Mouse (Mus musculus) cerebellum, postnatal 36 days (tissue): Measurements from ENCODE around the gene Gfod2.

Experiments used
- DNase-seq, 2 experiments: peaks; one replicate each; pipeline ENCODE4 v3.0.0; 2021 to 2022; ENCODE audit warnings: mixed read lengths in 2 of 2

Gfod2 gene

GRCm38 (mm10) chr8:105758277-105759108 is at the start of gene Gfod2:
Gene Gfod2, minus strand, starts transcription at chr8:105758664.
- peak; percentile 96 to 98 for DNase-seq

DNA sequence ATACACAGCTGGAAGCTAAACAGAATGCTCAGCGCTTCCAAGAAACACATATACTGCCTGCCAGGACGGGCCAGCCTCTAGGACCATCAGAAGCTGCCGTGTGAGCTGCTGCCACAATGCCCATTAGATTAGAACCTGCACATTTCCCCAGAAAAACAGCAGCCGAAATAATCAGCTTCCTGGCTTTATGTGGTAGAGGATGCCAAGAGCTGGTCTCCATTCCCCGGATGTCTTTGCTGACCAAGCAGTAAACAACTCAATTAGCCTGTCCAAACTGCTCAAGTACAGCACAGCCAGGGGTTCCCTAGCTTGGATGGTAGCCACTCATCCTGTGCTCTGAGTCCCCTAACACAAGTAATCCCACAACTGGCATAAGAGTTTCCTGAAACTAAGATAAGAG is 49.3 kb upstream of the Gfod2 start:
- no peak for DNase-seq

DNA sequence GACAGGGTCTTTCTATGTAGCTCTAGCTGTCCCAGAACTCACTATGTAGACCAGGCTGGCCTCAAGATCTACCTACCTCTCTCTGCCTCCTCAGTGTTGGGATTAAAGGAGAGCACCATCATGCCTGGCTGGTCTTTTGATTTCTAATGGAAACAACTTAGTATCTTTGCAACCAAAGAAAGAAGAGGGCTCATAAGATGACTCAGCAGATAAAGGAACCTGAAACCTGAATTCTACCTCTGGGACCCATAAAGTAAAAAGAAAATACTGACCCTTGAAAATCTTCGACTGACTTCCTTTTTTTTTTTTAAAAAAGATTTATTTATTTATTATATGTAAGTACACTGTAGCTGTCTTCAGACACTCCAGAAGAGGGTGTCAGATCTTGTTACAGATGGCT is 47.5 kb upstream of the Gfod2 start:
- no peak for DNase-seq

DNA sequence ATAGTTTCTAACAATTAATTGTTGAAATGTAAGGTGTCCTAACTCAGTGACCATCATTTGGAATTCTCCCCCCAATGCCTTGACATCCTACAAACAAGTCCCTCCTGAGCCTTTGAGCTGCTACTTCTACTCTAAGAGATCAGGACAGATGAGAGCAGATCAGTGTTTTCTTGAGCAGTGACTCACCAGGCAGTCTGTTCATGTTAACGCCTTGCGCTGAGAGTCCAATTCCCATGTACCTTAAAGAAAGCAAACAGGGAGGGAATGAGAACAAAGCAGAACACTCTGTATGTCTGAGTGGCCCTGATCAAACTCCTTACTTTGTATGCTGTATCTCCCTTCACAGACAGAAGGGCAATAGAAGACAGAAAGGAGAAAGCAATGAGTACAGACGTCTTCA is 46.9 kb upstream of the Gfod2 start:
- DNase-seq, result no peak

DNA sequence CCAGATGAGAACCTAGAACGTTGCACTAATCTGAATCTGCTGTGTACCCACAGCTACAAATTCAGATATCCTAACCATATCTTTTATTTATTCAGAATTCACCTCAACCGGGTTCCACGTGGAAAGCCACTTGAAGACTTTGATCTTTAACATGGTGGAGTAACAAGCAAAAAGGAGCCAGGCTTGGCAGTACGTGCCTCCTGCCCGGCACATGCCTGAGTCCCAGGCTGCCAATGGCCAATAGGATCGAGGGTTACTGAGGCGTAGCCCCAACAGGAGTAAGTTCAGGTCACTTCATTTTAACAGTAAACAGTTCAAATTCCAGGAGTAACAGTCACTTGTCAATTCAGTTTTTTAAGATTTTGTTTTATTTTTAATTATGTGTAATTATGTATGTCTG is 46.3 kb upstream of the Gfod2 start:
- DNase-seq, result no peak

DNA sequence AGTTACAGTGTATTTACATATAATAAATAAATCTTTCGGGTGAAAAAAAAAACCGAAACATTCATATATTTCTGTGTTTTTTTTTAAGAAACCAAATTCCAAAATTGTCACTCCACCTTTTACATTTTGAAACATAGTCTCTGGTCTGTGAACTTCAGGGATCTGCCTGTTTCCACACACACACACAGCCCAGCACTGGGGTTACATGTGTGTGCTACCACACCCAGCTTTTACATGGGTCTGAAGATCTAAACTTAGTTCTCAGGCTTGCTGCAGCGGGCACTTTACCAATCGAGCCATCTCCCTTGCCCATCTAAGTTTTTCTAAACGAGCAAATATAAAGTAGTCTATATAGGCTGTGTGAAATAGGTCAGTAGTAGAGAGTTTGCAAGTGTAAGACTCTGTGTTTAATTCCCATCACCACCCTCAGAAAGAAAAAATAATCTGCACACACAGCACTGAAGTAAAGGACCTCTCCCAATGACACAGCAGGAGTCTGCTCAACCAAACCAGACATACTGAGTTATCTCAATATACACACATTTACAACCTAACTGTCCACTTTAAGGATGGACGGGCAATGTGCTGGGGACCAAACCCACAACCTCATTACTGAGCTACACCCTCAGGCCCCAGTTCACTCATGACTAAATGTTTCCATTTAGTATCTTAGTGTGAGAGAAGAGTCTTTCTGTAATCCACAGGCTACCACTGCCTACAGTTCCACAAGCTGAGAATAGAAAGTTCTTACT is 42.9 kb upstream of the Gfod2 start:
- no peak for DNase-seq

DNA sequence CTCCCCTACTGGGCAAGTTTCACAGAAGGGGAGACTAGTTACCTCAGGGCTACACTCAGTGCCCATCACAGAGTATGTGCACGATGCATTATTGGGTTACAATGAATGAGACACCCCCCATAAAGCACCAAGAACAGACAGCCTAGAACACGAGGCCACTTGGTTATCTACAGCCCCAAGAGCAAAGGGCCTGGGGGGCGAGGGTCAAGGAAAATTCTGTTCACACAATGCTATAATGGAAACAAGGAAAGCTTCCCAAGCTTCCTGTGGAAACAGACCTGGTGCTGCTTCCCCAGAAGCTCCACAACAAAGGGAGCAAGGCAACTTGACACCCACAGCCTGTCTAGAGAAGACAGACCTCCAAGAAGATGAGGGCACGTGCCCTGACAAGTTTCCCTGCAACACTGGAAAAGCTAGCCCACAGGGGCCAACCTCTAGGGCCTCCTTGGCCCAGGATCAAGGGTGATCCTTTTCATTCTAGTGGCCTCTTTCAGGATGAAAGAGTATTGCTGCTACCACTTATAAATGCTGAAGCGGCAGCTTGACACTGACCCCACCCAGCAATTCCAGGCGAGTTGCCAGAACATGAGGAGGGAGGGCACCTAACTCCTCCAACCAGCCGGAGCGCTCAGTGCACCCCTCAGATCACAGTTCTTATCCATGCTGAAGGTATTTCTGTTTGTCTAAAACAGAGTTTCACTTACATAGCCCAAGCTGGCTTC is 40.8 kb upstream of the Gfod2 start:
- DNase-seq, result peak; percentile 52 to 65

DNA sequence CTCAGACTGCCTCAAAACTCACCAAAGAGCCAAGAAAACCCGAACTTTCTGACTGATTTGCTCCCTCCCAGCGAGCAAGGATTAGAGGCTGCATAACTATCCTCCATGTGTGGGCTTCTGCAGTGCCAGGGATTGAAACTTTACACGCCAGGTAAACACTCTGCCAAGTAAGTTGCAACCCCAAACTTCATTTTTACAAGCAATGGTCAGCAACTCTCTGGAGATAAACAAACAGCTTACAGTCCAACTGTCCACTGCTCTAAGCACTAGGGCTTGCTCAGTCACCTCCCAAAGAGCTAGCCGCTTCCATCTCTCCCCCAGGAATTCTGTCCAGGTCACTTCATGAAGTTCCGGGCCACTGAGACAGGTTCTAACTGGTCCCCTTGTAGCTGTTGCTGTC is 39.9 kb upstream of the Gfod2 start:
- DNase-seq, result no peak

DNA sequence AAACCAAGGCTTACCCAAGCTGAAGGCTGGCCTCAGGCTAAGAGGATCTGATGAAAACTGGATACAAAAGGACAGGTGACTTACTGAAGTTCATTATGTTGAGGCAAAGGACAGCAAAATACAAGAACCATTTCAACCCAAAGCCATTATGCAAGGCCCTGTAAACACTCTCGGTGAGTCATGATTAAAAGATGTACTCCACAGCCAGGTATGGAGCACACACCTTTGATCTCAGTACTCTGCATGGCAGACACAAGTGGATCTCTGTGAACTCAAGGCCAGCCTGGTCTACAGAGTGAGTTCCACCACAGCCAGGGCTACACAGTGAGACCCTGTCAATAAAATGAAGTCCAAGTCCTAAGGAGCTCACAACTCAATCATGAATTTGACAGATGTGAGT is 37.3 kb upstream of the Gfod2 start:
- no peak for DNase-seq

GRCm38 (mm10) chr8:105794009-105794598 is 35.6 kb upstream of the Gfod2 start:
- no peak for DNase-seq

GRCm38 (mm10) chr8:105793331-105793730 is 34.9 kb upstream of the Gfod2 start:
- no peak for DNase-seq

- no peak for DNase-seq
Observed at GRCm38 (mm10) chr8:105789626-105790025, 31.2 kb upstream of the Gfod2 start.

- DNase-seq, result no peak
Observed at GRCm38 (mm10) chr8:105788927-105789326, 30.5 kb upstream of the Gfod2 start.

- DNase-seq, result peak; percentile 35 to 37
Observed at GRCm38 (mm10) chr8:105788241-105788640, 29.8 kb upstream of the Gfod2 start.

- DNase-seq, result no peak
Observed at GRCm38 (mm10) chr8:105780298-105780697, 21.8 kb upstream of the Gfod2 start.

DNA sequence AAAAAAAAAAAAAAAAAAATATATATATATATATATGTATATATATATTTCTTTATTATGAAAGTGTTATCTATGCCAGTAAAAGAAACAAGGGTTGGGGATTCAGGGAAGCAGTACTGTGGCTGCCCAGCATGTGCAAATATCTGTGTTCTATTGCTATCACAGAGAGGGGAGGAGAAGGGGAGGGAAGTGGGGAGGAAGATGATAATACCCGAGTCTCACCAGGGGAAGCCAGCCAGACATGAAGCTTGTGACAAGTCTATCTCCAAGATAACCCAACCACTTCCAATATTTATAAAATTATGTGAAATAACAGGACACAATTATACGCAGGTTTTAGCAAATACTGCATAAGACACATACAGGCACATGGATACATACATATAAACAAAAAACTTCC is 19.4 kb upstream of the Gfod2 start:
- no peak for DNase-seq

- DNase-seq, result no peak
Observed at GRCm38 (mm10) chr8:105774498-105774897, 16.0 kb upstream of the Gfod2 start.

- DNase-seq, result peak; percentile 47 to 54
Observed at GRCm38 (mm10) chr8:105773441-105773861, 15.0 kb upstream of the Gfod2 start.

DNA sequence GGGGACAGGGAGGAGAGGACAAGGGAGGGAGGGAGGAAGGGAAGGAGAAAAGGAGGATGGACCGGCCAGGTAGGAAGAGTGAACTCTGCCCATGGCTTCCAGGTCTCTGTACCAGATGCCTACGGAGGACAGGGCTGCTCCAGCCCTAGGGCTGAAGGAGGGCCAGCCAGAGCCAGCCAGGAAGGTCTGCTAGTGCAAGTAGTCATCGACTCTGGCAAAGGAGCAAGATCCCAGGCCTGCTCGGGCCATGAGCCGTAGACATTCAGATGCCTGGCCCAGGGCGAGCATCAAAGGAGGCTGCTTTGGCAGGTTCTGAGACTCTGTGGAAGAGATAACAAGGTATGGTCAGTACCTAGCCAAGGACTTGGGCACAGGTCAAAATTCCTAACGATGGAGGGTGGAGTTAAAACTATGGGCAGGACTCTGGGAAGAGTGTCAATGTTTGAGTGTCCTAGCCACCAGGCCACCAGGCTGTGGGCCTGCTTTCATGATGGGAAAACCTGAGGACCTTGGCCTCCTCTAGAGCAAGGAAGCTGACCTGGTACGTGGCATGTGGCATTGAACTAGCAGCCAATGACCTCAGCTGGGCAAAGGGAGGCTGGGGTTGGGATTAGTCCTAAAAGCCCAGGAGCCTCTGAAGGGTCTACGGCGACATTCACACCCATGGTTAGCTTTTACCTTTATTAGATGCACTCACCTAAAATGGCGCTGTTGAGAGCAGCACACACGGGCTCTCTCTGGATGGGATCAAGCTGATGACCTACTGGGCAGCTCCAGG is 13.1 kb upstream of the Gfod2 start:
- no peak for DNase-seq

GRCm38 (mm10) chr8:105770609-105771008 is 12.1 kb upstream of the Gfod2 start:
- DNase-seq, result no peak

- no peak for DNase-seq
Observed at GRCm38 (mm10) chr8:105768485-105769257, 10.2 kb upstream of the Gfod2 start.
